Mouse (Mus musculus): Measurements from ENCODE around the gene Pigr.

GRCm38 (mm10) chr1:130857456-130857855 lies 31.0 kb downstream of the Pigr start:
- TF ChIP-seq CTCF (IDR thresholded peaks at IDR 0.05; ENCODE audit: borderline replicate concordance, extremely low read depth, insufficient read depth, insufficient read length) = no peak
- no peak for TF ChIP-seq POLR2A (IDR thresholded peaks at IDR 0.05; ENCODE audit: borderline replicate concordance, extremely low read depth, insufficient read depth, insufficient read length, poor library complexity, severe bottlenecking)

Measured in brain, embryonic 14.5 days (tissue).